Mouse (Mus musculus): ENCODE data around the gene Ide.
"Not testable (repeated sequence)": the region's sequence is repeated elsewhere in the genome, so short reads cannot be mapped to it uniquely, and the experiment has no call there.

Gene Ide

DNA sequence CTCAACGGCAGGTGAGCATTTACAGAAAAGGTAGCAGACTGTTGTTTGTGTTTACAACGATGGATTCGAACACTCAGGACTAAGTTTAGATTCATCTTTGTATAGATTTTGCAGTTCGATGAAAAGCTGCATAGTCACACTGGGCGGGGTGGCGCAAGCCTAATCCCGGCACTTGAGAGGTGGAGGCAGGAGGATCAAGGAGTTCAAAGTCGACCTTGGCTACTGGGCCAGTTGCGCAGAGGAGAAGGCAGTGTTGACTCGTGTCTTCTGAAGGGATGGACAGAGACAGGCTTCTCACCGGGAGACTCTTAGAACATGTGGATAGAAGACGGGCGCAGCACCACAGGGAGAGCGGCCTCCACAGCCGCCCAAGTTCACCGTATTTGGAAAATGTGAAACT lies 68.5 kb downstream of the Ide start:
- DNase-seq (ENCODE audit: low spot score in 2 of 2) = no peak

- DNase-seq (ENCODE audit: low spot score in 2 of 2) = peak; percentile 64 to 87
These were observed 72.1 kb downstream of the Ide start for GRCm38 (mm10) chr19:37265333-37266103.

- no peak for DNase-seq (ENCODE audit: low spot score in 2 of 2)
These were observed 73.4 kb downstream of the Ide start for GRCm38 (mm10) chr19:37263943-37264897.

DNA sequence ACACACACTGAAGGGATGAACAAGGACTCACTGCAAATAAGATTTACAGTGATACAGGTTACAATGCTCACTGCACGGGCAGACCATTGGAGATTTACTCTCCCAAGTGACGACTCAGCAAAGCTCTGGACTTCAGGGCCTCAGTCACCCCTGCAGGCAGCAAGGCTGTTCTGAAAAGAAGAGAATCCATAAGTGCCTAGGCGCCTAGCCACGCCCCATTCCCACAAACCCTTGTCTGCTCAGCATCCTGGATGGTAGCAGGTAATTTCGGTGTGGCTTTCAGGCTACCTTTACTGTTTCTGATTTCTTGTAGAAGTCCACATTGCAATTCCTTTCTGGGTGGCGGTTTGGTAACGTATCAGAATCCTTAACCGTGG lies 74.1 kb downstream of the Ide start:
- no peak for DNase-seq (ENCODE audit: low spot score in 2 of 2)

- DNase-seq (ENCODE audit: low spot score in 2 of 2) = no peak
These were observed 75.3 kb downstream of the Ide start for GRCm38 (mm10) chr19:37262389-37262788.

DNA sequence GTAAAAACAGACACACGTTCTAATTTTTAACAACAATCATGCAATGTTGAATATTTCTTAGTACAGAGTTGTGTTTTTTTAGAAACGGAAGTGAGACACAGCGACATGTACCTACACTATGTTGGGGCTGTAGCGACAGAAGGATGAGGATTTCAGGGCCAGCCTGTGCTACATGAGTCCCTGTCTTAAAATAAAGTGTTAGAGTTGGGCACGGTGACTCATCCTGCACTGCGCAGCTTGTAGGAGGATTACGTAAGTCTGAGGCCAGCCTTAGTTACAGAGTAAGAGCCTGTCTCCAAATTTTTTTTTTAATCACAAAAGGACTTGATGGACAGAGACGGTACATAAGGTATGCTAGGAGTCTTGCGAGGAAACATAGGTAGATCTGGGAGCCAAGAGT lies 82.3 kb downstream of the Ide start:
- DNase-seq (ENCODE audit: low spot score in 2 of 2) = no peak

DNA sequence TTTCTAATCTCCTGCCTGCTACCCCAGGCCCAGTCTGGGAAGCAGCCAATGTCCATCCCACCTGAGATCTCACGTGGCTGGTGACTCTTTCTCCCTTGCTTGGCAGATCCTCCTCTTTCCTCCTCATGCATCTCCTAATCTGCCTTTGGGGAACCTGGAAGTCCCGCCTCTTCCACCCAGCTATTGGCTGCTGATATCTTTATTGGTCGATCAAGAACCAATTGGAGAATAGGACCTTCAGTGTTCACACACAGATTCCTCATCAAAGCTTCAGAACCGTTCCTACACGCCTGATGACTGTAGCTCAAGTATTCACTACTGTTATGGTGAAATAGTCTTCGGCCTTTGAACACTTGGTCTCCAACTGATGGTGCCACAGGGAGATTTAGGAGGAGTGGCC lies 85.5 kb downstream of the Ide start:
- no peak for DNase-seq (ENCODE audit: low spot score in 2 of 2)

DNA sequence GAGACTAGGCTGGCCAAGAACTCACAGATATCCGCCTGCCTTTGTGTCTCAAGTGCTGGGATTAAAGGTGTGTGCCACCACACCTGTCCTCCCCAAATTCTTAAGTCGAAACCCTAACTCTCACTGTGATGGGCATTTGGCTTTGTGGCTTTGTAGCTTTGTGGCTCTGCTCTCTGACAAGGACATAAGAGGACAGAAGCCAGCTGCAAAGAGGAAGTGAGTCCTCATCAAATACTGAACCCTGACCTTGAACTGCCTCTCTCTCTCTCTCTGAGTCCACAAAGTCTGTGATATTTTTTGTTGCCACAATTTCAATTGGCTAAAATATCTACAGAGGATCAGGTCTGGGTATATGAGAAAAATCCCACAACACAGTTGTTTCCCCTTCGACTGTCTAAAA lies 89.5 kb downstream of the Ide start:
- no peak for DNase-seq (ENCODE audit: low spot score in 2 of 2)

GRCm38 (mm10) chr19:37246859-37247258 lies 90.8 kb downstream of the Ide start:
- DNase-seq (ENCODE audit: low spot score in 2 of 2) = no peak

DNA sequence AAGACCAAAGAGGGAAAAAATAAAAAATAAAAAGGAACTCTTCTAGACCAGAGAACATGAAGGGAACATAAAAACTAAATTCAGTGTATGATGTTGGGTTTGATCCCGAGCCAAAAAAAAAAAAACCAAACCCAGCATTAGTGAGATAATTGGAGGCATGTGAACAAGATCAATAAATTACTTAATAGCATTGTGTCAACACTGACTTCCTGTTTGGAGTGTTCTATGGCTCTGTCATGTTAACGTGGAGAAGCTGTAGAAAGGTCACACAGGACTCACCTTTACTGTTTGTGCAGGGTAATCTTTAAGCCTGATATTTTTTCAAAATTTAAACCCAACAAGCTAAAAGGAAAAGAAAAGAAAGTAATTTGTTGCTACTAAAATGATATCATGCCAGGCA lies 94.9 kb downstream of the Ide start:
- no peak for DNase-seq (ENCODE audit: low spot score in 2 of 2)

DNA sequence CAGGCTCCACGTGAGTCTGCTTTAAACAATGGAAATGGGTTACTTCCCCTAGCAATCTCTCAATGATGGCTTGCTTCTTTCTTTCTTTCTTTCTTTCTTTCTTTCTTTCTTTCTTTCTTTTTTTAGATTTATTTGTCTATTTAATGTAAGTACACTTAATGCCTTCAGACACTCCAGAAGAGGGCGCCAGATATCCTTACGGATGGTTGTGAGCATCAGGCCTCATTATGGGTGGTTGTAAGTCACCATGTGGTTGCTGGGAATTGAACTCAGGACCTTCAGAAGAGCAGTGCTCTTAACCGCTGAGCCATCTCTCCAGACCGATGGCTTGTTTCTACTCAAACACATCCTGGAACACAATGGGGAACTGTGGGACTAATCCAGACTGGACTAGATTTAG lies 96.5 kb downstream of the Ide start:
- DNase-seq (ENCODE audit: low spot score in 2 of 2) = no peak

- DNase-seq (ENCODE audit: low spot score in 2 of 2) = no peak
These were observed 98.6 kb downstream of the Ide start for GRCm38 (mm10) chr19:37239096-37239495.

- DNase-seq (ENCODE audit: low spot score in 2 of 2) = no peak
These were observed 99.0 kb downstream of the Ide start for GRCm38 (mm10) chr19:37238651-37239050.

DNA sequence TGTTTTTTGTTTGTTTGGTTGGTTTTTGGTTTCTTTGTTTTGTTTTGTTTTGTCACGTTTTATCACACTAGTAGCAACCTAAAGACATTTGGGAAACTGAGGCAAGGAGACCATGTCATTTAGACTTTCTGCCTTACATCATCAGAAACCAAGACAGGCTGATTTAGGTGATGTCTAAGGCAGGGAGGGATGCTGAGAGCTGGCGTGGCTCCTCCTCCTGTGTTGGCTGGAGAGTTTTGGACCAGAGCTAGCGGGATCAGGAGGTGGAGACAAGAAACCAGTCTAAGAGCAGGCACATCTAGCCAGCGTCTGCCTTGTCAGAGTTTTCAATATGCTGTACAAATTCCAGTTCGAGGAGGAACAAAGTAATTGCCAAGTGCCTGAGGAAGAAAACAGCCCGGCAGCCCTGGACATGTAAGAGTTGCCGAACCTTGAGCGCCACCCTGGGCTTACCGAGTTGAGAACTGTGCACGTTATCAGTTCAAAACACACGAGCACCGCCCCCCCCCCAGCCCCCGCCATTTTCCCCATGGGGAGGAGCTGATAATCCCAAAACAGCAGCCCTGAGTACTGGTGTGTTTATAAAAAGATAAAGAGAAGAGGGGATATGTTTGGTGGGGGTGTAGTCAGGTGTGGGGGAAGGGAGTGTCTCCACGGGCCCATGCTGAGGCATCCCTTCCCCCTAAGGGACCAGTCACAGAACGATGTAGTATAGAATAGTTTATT lies 99.8 kb downstream of the Ide start:
- no peak for DNase-seq (ENCODE audit: low spot score in 2 of 2)

DNA sequence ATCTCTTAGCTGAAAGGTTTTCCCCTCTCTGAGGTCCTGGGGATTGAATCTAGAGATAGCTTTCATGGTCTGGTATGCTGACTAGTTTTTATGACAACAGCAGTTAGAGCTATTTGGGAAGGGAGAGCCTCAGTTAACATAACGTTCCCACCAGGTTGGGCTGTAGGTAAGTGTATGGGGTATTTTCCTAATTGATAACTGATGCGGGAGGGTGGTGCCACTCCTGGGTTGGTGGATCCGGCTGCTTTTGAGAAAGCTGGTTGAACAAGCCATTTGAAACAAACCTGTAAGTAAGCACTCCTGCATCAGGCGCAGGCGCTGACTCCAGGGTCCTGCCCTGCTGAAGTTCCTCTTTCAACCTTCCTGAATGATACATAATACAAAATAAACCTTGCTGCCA lies 100.3 kb downstream of the Ide start:
- DNase-seq (ENCODE audit: low spot score in 2 of 2) = no peak

- no peak for DNase-seq (ENCODE audit: low spot score in 2 of 2)
These were observed 101.8 kb downstream of the Ide start for GRCm38 (mm10) chr19:37235818-37236217.

- no peak for DNase-seq (ENCODE audit: low spot score in 2 of 2)
These were observed 103.8 kb downstream of the Ide start for GRCm38 (mm10) chr19:37233561-37234539.

GRCm38 (mm10) chr19:37232598-37232997 lies 105.1 kb downstream of the Ide start:
- DNase-seq (ENCODE audit: low spot score in 2 of 2) = not testable (repeated sequence)

DNA sequence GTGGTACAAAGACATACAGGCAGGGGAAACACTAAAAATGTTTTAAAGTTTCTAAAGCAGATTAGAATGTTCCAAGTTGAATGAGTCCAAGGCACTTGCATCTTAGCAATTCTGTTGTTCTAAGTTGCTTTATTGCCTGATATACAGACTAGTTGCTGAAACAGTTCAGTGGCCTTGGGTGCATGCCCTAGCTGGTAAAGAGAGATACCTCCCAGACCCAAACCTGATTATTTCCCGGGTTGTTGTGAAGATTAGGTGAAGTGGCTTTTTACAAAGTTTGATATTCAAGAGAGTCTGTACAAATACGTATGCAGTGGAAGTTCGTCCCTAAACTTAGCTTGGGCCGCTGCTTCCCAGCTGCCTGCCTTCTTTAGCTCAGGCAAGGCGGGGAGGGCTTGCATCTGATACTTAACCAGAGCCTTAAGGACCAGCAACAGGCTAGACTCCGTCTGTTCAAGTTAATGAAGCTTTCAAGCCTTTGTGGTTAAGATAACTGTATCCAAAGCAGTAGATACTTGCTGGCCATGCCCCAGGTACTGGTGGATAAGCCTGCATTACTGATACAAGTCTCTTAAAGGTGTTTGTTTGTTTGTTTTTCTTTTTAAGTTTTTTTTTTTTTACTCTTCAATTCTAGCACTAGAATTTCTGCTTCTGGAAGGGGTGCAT lies 112.3 kb downstream of the Ide start:
- DNase-seq (ENCODE audit: low spot score in 2 of 2) = no peak
